In the genomic region with DNA sequence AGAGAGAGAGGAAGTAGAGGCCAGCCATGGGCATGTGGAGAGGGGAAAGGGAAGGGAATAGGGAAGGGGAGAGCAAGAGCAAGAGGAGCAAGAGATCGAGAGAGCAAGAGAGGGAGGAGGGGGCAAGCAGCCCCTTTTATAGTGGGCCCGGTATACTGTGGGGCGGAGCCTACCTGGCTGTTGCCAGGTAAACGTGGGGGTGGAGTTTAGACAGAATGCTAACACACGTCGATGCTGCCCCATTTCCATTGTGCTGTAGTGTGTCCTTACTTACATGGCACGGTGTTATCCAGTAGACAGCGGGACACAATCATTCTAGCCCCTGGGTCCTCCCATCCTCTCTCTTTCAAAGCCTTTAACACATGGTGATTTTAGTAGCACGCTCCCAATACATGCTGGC, we compare ENCODE assay signal across 17 mouse cellular contexts.
"Had no signal": no experiment of that assay in that cellular context is flagged by ENCODE, and none has a peak within 500 bp of the region (broad histone marks: within the 10 kb centered on the region; RNA-seq: fewer than 3 reads in every experiment).

No protein-coding gene starts in this region.

- ATAC-seq: lung, postnatal 0 days; midbrain, embryonic 13.5 days; midbrain, embryonic 15.5 days had no signal

- H3K9me3 ChIP-seq: lung, embryonic 15.5 days; midbrain, embryonic 13.5 days; midbrain, embryonic 15.5 days; neural tube, embryonic 12.5 days; stomach, embryonic 15.5 days had no signal

- DNase-seq: lung, adult 2 months; lung, postnatal 14 days; lung, postnatal 36 days; right cerebral cortex, postnatal 14 days; thymus, adult 2 months; thymus, postnatal 25 days; thymus, postnatal 4 days had no signal

- H3K4me3 ChIP-seq: lung, embryonic 15.5 days; megakaryocyte, embryonic 14.5 days; midbrain, embryonic 13.5 days; midbrain, embryonic 15.5 days; neural tube, embryonic 12.5 days; stomach, embryonic 15.5 days had no signal

- H3K36me3 ChIP-seq: lung, embryonic 15.5 days; midbrain, embryonic 13.5 days; midbrain, embryonic 15.5 days; neural tube, embryonic 12.5 days; stomach, embryonic 15.5 days had no signal

- H3K9ac ChIP-seq: lung, embryonic 15.5 days; midbrain, embryonic 13.5 days; midbrain, embryonic 15.5 days; neural tube, embryonic 12.5 days; stomach, embryonic 15.5 days had no signal

- H3K4me2 ChIP-seq: lung, embryonic 15.5 days; midbrain, embryonic 11.5 days; midbrain, embryonic 13.5 days; midbrain, embryonic 15.5 days; neural tube, embryonic 12.5 days; stomach, embryonic 15.5 days had no signal

- H3K27me3 ChIP-seq: lung, embryonic 15.5 days; midbrain, embryonic 13.5 days; midbrain, embryonic 15.5 days; neural tube, embryonic 12.5 days; stomach, embryonic 15.5 days had no signal

- H3K4me1 ChIP-seq: lung, embryonic 15.5 days; midbrain, embryonic 13.5 days; midbrain, embryonic 15.5 days; neural tube, embryonic 12.5 days; stomach, embryonic 15.5 days had no signal

- H3K27ac ChIP-seq: lung, embryonic 15.5 days; macrophage; midbrain, embryonic 13.5 days; midbrain, embryonic 15.5 days; neural tube, embryonic 12.5 days; stomach, embryonic 15.5 days; stomach, postnatal 0 days had no signal
